Mouse (Mus musculus) retina, postnatal 1 day (tissue): ENCODE measurements around the gene Ifna11.
"Not testable (repeated sequence)": the region's sequence is repeated elsewhere in the genome, so short reads cannot be mapped to it uniquely, and the experiment has no call there.

Experiments used
- DNase-seq: peaks from one replicate; pipeline ENCODE4 v3.0.0-alpha.2; 2012

Gene Ifna11

DNA sequence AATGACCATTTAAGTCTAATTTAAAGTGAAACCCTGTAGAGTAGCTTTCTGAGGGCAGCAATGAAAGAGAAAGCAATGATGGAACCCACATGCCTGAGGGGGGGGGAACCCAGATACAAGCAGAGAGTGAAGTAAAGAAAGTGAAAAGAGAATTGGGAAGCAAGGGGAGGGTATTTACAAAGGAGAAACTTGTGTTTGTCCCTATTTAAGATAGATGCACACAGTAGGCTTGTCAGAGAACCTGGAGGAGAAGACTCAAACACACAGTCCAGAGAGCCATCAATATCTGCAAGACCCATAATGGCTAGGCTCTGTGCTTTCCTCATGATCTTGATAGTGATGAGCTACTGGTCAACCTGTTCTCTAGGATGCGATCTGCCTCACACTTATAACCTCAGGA is at the start of gene Ifna11:
Gene Ifna11 (plus strand): TSS at position 301 of the 400 bp plus-strand sequence.
- no peak for DNase-seq

DNA sequence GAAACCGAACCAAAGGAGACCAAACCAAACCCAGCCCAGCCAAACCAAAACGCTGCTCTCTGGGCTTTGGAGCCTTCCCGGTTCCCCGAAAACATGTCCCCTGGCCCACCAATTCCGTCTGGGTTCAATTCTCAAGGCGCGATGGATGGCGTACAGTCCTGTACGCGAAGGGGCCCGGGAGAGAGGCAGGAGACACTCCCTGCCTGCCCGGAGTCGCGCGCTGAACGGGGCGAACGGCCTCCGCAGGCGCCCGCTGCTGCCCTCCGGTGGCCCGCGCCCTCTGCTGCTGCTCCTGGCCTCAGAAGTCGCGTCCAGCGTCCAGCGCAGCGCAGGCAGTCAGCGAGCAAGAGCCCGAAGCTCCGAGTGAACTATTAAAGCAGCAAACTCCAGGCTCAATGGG is 46.2 kb upstream of the Ifna11 start, which contains the start of gene Gm13290:
Gene Gm13290 (plus strand): TSS at position 301 of the 400 bp plus-strand sequence.
- DNase-seq, result not testable (repeated sequence)

GRCm38 (mm10) chr4:88776622-88777021 is 43.1 kb upstream of the Ifna11 start, which contains the start of gene Gm13289:
TSS of gene Gm13289 (plus strand) at chr4:88776922.
- not testable (repeated sequence) for DNase-seq

- DNase-seq, result not testable (repeated sequence)
These were observed 40.2 kb upstream of the Ifna11 start, which contains the start of gene Gm13272 for GRCm38 (mm10) chr4:88779550-88779949. TSS of gene Gm13272 (plus strand) at chr4:88779850.

DNA sequence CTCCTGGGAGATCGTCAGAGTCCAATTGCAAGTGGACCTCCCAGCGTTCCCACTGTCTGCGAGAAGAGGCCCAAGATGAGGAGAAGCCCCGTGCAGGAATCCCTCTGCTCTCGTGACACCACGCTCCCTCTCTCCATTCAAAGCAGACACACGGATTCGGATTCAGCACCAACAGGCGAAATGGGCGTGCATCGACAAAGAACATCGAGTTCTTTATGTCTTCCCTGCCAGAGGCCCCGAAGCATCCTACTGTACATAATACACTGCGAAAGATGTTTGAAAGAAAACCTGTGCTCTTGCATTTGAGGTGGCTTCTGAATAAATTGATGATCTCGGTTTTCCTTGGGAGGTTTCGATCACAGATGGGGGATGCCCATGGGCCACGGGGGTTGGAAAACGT is 39.4 kb upstream of the Ifna11 start:
- DNase-seq, result not testable (repeated sequence)

DNA sequence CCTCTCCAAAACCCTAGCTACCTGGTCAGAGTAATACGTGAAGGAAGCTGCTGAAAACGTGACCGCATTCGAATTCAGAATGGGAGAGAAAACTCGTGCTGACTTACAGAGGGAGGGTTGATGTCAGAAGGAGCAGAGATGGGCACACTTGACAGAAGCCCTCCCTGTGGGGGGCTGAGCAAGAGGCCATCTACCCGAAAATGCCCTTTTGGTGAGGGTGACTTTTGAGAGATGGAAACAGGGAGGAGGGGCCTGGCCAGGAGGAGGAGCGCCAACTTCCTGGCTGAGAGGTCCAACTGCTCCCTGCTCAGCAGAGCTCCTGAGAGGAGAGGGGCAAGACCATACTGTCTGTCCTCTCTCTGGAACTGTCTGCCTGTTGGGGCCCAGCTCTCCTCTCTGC is 37.9 kb upstream of the Ifna11 start, which contains the start of gene Ifnz:
Gene Ifnz (plus strand): TSS at position 301 of the 400 bp plus-strand sequence.
- DNase-seq, result not testable (repeated sequence)

DNA sequence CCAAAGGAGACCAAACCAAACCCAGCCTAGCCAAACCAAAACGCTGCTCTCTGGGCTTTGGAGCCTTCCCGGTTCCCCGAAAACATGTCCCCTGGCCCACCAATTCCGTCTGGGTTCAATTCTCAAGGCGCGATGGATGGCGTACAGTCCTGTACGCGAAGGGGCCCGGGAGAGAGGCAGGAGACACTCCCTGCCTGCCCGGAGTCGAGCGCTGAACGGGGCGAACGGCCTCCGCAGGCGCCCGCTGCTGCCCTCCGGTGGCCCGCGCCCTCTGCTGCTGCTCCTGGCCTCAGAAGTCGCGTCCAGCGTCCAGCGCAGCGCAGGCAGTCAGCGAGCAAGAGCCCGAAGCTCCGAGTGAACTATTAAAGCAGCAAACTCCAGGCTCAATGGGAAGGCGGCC is 37.4 kb upstream of the Ifna11 start:
- not testable (repeated sequence) for DNase-seq

GRCm38 (mm10) chr4:88785409-88785808 is 34.4 kb upstream of the Ifna11 start, which contains the start of gene Gm13276:
TSS of gene Gm13276 (plus strand) at chr4:88785709.
- DNase-seq, result not testable (repeated sequence)

- DNase-seq, result not testable (repeated sequence)
These were observed 31.4 kb upstream of the Ifna11 start, which contains the start of gene Gm13277 for GRCm38 (mm10) chr4:88788402-88788801. TSS of gene Gm13277 (plus strand) at chr4:88788632.

- not testable (repeated sequence) for DNase-seq
These were observed 28.5 kb upstream of the Ifna11 start, which contains the start of gene Gm13278 for GRCm38 (mm10) chr4:88791250-88791649. TSS of gene Gm13278 (plus strand) at chr4:88791550.

GRCm38 (mm10) chr4:88793936-88794675 is 25.7 kb upstream of the Ifna11 start, which contains the start of gene Gm13275:
TSS of gene Gm13275 (plus strand) at chr4:88794487.
- DNase-seq, result not testable (repeated sequence)

DNA sequence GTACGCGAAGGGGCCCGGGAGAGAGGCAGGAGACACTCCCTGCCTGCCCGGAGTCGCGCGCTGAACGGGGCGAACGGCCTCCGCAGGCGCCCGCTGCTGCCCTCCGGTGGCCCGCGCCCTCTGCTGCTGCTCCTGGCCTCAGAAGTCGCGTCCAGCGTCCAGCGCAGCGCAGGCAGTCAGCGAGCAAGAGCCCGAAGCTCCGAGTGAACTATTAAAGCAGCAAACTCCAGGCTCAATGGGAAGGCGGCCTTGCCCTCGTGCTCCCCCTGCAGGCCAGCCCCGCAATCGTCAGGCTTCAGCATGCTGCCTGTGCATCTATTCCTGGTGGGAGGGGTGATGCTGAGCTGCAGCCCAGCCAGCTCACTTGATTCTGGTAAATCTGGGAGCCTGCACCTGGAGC is 22.7 kb upstream of the Ifna11 start, which contains the start of gene Gm13279:
Gene Gm13279 (plus strand): TSS at position 301 of the 400 bp plus-strand sequence.
- not testable (repeated sequence) for DNase-seq

DNA sequence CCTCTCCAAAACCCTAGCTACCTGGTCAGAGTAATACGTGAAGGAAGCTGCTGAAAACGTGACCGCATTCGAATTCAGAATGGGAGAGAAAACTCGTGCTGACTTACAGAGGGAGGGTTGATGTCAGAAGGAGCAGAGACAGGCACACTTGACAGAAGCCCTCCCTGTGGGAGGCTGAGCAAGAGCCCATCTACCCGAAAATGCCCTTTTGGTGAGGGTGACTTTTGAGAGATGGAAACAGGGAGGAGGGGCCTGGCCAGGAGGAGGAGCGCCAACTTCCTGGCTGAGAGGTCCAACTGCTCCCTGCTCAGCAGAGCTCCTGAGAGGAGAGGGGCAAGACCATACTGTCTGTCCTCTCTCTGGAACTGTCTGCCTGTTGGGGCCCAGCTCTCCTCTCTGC is 20.4 kb upstream of the Ifna11 start, which contains the start of gene Gm13285:
Gene Gm13285 (plus strand): TSS at position 301 of the 400 bp plus-strand sequence.
- not testable (repeated sequence) for DNase-seq

DNA sequence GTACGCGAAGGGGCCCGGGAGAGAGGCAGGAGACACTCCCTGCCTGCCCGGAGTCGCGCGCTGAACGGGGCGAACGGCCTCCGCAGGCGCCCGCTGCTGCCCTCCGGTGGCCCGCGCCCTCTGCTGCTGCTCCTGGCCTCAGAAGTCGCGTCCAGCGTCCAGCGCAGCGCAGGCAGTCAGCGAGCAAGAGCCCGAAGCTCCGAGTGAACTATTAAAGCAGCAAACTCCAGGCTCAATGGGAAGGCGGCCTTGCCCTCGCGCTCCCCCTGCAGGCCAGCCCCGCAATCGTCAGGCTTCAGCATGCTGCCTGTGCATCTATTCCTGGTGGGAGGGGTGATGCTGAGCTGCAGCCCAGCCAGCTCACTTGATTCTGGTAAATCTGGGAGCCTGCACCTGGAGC is 16.8 kb upstream of the Ifna11 start, which contains the start of gene Gm13287:
Gene Gm13287 (plus strand): TSS at position 301 of the 400 bp plus-strand sequence.
- DNase-seq, result not testable (repeated sequence)

DNA sequence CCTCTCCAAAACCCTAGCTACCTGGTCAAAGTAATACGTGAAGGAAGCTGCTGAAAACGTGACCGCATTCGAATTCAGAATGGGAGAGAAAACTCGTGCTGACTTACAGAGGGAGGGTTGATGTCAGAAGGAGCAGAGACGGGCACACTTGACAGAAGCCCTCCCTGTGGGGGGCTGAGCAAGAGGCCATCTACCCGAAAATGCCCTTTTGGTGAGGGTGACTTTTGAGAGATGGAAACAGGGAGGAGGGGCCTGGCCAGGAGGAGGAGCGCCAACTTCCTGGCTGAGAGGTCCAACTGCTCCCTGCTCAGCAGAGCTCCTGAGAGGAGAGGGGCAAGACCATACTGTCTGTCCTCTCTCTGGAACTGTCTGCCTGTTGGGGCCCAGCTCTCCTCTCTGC is 14.5 kb upstream of the Ifna11 start, which contains the start of gene Gm13288:
Gene Gm13288 (plus strand): TSS at position 301 of the 400 bp plus-strand sequence.
- not testable (repeated sequence) for DNase-seq

GRCm38 (mm10) chr4:88805761-88806160 is 14.0 kb upstream of the Ifna11 start:
- not testable (repeated sequence) for DNase-seq

DNA sequence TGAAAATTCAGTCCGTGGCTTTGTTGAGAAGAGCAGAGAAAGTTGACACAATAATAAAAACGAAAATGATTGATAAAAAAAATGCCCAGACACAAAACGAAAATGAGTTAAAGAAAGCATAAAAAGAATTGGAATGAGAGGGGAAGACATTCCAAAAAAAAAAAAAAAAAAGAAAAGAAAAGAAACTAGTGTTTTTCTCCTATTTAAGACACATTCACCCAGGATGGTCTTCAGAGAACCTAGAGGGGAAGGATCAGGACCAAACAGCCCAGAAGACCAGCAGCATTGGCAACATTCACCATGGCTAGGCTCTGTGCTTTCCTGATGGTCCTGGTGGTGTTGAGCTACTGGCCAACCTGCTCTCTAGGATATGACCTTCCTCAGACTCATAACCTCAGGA is 3.8 kb upstream of the Ifna11 start, which contains the start of gene Ifna7:
Gene Ifna7 (plus strand): TSS at position 301 of the 400 bp plus-strand sequence.
- DNase-seq, result no peak

GRCm38 (mm10) chr4:88822995-88823394 is 3.2 kb downstream of the Ifna11 start:
- peak; percentile 48 for DNase-seq

GRCm38 (mm10) chr4:88827116-88827515 is 7.4 kb downstream of the Ifna11 start, which contains the start of gene Ifna6:
TSS of gene Ifna6 (plus strand) at chr4:88827416.
- not testable (repeated sequence) for DNase-seq

- peak; percentile 26 for DNase-seq
These were observed 10.8 kb downstream of the Ifna11 start for GRCm38 (mm10) chr4:88830523-88830922.

DNA sequence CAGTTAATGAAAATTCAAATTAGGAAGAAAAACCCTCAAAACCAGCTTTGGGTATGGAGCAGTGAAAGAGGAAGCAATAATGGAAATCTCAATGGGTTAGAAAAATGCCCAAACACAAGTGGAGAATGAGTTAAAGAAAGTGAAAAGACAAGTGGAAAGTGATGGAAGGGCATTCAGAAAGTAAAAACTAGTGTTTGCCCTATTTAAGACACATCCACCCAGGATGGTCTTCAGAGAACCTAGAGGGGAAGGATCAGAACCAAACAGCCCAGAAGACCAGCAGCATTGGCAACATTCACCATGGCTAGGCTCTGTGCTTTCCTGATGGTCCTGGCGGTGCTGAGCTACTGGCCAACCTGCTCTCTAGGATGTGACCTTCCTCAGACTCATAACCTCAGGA is 15.5 kb downstream of the Ifna11 start, which contains the start of gene Ifna5:
Gene Ifna5 (plus strand): TSS at position 301 of the 400 bp plus-strand sequence.
- not testable (repeated sequence) for DNase-seq

DNA sequence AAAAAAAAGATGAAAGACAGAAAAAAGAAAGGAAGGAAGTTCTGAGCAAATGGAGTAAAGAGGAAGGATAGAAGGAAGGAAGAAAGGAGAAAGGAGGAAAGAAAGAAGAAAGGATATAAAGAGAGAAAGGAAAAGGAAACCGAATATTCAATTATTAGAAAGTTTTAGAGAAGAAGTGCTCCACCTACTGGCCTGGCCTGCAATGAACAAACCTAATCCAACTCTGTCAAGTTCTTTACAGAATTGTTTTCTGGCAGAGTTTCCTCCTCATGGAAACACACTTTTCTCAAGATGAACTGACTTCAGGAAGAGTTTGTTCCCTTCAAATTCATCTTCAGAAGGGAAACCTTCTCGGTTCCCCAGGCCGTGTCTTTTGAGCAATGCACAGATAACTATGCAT is 19.1 kb downstream of the Ifna11 start:
- DNase-seq, result peak; percentile 14

DNA sequence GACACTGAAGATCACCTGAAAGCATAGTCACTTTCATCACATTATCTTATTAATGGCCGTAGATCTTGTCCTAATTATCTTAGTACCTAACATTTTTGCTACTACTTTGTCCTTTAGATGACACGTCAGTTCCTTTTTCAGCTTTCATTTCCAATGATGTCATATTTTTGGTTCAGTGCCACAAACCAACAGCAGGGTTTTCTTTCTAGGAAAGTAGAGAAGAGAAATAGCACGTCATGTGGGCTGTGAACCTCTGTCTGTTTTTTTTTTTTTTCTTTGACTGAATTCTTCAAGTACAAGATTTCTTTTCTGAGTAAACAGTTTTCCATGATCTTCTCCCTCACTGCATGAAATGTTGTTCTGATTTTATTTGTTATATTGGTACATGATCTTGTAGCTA is 20.3 kb downstream of the Ifna11 start:
- no peak for DNase-seq
